Mouse (Mus musculus): ENCODE results near the gene H2-K1.

The H2-K1 gene

DNA sequence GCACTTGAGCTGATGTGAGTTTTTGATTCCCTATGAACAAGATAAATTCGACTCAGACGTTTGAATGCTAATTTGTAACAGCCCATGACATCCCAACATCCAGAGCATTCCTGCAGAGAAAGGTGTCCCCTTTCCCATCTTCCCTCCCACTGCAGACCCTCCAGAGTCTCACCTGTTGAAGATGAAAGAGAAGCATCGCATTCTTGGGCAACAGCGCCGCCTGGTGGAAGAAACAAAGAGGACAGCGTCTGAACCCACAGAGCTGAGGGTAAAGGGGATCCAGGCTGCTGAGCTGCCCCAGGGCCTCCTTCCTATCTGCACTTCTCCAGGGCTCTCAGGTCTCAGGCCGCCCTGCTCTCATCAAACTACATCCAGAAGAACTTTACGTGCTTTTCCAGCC is 18.0 kb downstream of the H2-K1 start:
- peak; percentile 62 for DNase-seq (ENCODE audit: extremely low spot score)

DNA sequence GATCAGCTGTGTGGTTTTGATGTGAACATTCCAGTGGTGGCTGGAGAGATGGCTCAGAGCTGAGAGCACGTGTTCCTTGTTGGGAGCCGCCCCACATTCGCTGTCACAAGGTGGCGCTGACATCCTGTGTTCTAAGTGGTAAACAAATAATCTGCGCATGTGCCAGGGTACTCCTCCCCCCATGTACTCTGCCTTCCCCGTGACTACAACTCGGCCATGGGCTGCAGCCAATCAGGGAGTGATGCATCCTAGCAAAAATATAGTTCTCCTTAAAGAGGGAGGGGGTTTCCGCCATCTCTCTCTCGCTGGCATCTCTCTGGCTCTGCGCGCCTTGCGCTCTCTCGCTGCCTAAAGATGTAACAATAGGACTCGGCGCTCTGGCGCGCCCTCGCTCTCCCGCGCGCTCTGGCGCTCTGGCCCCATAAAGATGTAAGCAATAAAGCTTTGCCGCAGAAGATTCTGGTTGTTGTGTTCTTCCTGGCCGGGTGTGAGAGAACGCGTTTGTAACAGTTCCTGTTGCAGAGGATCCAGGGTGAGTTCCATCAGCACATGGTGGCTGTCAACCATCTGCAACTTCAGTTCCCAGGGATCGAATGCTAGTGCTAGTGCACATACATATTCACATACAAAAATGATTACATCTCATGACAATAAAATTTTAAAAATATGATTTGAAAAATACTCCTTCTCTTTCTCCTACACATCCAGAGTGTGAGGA is 18.8 kb downstream of the H2-K1 start:
- DNase-seq (ENCODE audit: extremely low spot score): peak; percentile 92

DNA sequence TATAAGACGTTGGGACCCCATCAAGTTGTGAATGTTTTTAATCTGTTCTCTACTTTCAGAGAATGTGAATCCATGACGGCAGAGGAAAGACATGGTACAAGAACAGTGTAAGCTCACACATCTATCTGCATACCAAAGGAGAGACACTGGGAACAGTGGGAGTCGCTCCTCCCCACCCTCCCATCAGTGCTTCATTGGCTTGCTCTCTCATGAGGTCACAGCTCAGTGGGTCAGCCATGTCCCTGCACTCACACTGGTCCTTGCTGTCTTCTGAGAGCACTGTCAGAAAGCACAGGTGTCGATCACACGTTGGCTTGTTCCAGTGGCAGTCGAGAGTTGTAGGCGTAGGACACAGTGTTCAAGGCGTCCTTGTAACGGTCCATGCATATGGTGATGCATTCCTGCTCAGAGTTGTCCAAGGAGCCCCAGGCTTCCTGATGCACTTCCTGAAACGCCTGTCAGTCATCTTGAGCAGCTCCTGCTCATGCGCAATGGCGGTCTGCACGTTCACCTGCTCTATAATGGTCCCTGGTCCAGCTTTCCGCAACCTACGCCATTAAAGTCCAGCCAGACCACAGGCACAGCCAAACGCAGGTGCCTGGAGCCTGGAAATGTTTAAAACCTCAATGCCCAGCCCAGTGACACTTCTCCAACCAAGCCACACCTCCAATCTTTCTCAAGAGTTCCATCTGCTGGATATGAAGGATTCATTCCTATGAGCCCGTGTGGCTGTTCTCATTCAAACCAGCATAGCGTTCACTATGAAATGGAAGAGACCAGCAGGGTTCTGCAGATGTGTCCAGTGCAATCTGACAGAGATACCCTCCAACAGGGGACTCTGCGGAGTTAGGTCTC is 19.7 kb downstream of the H2-K1 start:
- DNase-seq (ENCODE audit: extremely low spot score): no peak

DNA sequence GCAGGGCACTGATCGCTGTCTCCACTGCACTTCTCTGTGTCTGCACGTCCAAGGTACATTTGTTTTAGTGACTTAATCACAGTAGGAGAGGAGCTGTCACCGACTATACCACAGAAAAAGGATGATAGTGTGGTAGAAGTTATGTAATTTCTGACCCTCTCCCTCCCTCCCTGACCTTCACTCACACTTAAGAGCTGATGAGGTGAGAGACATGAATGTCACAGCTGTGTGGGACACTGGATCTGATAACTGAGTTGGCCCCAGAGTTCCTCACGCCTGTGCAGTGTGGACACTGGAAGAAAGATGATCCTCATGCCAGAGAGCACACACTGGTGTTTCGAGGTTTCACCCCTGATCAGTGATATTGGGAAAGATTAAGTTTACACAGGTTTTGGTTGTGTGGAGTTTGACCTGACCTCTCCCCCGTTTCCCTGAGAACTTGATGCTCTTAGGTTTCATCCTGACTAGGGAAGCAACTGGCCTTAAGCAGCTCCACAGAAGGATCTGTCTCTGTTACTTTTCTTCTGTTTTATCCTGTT is 20.6 kb downstream of the H2-K1 start:
- no peak for DNase-seq (ENCODE audit: extremely low spot score)

- DNase-seq (ENCODE audit: extremely low spot score): peak; percentile 48
Measured at GRCm38 (mm10) chr17:33978631-33979031, 21.5 kb downstream of the H2-K1 start.

DNA sequence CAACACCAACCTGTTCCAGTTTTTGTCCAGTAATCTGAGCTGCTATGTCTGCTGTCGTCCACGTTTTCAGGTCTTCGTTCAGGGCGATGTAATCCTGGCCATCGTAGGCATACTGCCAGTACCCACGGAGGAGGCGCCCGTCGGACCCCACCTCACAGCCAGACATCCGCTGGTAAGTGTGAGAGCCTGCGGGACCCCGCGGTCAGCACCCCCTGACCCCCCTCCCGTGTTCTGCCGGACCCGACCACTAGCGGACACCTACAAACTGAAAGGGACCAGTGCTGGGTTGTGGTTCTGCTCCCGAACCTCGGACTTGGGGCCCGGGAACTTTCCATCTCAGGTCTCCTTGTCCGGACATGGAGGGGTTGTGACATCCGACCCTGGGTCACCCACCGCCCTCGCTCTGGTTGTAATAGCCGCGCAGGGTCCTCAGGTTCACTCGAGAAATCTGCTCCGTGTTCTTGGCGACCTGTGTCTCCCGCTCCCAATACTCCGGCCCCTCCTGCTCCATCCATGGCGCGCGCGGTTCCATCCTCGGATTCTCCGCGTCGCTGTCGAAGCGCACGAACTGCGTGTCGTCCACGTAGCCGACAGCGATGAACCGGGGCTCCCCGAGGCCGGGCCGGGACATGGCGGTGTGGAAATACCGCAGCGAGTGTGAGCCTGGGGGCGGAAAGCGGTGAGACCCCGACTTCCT is 22.1 kb downstream of the H2-K1 start:
- no peak for DNase-seq (ENCODE audit: extremely low spot score)

DNA sequence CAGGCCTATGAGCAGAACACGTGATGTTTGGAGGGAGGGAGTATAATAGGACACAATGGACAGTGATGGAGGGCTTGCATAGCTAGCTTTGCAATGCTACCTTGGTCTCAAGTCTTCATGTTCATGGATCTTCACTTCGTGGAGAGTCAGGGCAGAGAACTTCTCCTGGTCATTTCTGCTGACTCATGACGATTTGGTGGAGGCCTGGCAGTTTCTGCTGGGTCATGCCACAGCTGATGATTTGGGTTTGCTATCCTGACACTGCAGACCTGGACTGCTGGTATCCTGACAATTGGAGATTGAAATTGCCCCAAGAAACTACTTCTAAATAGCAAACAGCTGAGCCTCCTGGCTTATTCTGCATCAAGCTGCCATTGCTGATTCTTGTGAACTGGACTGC is 26.6 kb downstream of the H2-K1 start:
- no peak for DNase-seq (ENCODE audit: extremely low spot score)

GRCm38 (mm10) chr17:33972691-33973090 is 27.5 kb downstream of the H2-K1 start:
- no peak for DNase-seq (ENCODE audit: extremely low spot score)

- DNase-seq (ENCODE audit: extremely low spot score): no peak
Measured at GRCm38 (mm10) chr17:33969394-33969793, 30.8 kb downstream of the H2-K1 start.

- DNase-seq (ENCODE audit: extremely low spot score): no peak
Measured at GRCm38 (mm10) chr17:33968927-33969326, 31.2 kb downstream of the H2-K1 start.

DNA sequence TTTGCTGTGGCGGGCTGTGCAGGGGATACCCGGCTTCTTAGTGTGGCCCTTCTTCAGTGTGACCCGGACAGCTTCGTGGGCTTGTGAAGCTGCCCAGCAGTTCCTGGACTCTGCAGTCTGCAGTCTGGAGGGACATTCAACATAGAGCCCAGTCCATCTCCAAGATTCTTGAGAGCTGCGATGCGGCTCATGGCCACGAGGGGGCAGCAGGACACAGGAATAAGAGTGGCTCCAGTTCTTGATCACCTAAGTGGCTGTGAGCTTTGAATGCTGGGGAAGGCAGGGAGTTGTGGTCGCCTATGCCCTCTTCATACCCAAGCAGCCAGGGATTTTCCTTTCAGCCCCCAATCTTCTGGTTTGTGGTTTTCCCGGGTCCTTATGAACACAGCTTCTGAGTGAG is 31.7 kb downstream of the H2-K1 start:
- peak; percentile 86 for DNase-seq (ENCODE audit: extremely low spot score)

GRCm38 (mm10) chr17:33965846-33966550 is 34.1 kb downstream of the H2-K1 start:
- no peak for DNase-seq (ENCODE audit: extremely low spot score)

DNA sequence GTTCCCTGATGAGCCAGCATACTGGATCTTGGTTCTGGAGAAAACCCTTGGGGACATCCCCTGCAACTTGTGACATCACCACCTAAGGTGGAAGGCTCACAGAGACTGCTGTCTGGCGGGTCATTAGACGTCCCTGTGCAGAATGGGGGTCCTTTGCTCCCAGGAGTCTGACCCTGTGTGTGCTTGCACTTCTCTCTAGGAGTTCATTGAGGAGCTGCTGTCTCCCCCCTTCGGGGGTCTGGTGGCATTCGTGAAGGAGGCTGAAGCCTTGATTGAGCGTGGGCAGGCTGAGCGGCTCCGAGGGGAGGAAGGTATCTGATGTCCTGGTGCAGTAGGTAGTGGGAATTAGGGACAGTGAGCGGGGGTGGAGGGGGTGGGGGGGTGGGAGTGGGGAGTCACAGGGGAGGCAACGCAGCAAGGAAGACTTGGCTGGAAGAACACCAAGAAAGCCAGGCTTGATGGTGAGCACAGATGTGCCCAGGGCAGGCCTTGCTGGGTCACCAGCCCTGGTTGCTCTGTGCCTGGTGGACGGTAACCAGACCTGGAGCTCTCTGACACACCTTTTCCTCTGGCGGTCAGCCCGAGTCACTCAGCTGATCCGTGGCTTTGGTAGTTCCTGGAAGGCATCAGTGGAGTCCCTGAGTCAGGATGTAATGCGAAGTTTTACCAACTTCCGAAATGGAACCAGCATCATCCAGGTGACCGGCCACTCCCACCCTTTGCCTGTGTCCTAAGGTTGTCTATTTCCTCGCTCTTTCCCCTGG is 34.9 kb downstream of the H2-K1 start:
- no peak for DNase-seq (ENCODE audit: extremely low spot score)

DNA sequence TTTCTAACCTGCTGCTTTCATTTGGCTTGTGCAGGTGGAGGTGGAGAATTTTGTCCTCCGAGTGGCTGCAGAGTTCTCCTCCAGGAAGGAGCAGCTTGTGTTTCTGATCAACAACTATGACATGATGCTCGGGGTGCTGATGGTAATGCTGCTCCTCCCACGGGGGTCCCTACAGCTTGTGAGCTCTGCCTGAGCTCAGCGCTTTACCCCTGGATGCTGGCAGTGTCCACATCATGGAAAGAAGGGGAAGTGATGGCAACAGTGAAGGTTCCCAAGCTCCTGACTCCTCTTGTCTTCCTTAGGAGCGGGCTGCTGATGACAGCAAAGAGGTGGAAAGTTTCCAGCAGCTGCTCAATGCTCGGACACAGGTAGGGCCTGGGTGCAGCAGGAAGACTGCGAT is 37.3 kb downstream of the H2-K1 start:
- no peak for DNase-seq (ENCODE audit: extremely low spot score)

DNA sequence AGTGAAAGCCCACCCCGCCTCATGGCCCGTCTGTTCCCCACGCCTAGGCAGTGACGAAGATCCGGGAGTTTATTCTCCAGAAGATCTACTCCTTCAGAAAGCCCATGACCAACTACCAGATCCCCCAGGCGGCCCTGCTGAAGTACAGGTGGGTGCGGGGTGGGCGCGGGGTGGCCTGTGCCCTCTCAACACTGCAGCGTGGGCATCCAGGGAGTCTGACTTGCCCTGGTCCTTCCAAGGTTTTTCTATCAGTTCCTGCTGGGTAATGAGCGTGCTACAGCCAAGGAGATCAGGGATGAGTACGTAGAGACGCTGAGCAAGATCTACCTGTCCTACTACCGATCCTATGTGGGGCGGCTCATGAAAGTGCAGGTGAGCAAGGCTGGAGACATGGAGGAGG is 40.2 kb downstream of the H2-K1 start:
- no peak for DNase-seq (ENCODE audit: extremely low spot score)

GRCm38 (mm10) chr17:33959135-33959534 is 41.0 kb downstream of the H2-K1 start:
- DNase-seq (ENCODE audit: extremely low spot score): no peak

GRCm38 (mm10) chr17:33958451-33958850 is 41.7 kb downstream of the H2-K1 start:
- DNase-seq (ENCODE audit: extremely low spot score): no peak

DNA sequence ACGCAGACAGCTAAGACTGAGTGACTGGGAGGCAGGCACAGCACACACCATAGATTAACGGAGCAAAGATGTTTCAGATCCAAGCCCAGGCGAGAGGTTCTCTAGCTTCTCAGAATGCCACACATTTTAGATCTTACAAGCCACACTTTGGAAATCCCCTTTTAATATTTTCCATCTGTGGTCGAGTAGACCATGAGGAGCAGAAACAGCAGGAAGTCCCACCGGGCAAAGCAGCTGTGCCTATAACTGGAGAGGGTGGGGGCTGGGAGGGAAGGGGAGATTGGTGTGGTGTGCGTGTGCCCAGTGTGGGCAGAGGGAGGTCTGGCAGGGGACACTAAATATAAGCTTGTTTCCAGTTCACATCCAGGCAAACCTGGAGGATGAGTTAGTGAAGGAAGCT is 42.7 kb downstream of the H2-K1 start:
- DNase-seq (ENCODE audit: extremely low spot score): no peak

GRCm38 (mm10) chr17:33956336-33956735 is 43.8 kb downstream of the H2-K1 start:
- DNase-seq (ENCODE audit: extremely low spot score): no peak

DNA sequence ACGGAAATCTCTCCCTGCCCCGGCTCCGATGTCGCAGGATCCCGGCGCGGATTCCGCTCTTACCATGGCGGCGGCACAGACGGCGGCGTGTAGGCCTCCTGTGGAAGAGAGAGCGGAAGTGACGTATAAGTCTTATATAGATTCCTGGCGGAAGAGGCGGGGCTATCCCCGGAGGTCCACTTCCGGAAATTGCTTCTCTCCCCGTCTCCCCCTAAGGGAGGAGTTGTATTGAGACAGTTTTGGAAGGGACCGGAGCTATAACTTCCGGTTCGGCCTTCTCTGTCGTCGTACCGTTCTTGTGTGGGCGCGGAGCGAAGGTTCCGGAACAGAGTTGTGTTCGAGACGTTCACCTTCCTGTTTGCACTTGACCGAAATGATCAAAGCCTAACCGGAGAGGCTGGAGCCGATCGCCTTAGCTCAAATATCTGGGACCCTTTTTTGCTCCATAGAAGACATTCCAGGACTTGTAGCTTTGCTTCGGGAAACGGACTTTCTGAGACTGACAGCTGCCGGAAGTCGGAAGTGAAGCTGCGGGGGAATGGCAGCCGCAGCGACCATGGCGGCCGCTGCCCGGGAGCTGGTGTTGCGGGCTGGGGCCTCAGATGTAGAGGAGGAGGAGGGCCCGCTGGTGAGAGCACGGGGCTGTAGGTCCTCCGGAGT is 44.5 kb downstream of the H2-K1 start, which contains the start of the genes Vps52 and Rps18:
TSS of gene Vps52 (plus strand) at position 258 of the 660 bp plus-strand sequence.
TSS of gene Rps18 (minus strand) at position 447 of the 660 bp plus-strand sequence.
- peak; percentile 97 for DNase-seq (ENCODE audit: extremely low spot score)
